Mouse (Mus musculus) adrenal gland, postnatal 25 days (tissue): ENCODE results near the gene Ptbp3. TPM values are rescaled to one million over a fixed set of nuclear protein-coding genes. Genes with fewer than 3 reads are reported as not detected.

Source experiments
- DNase-seq: peaks from one replicate; pipeline ENCODE4 v3.0.0; 2021; ENCODE audit warnings: mixed read lengths
- total RNA-seq: library from RNA; stranded (reverse); gene quantifications from 2 replicates; pipeline ENCODE4 v1.2.3, GENCODE M21; 2021

Gene Ptbp3
- total RNA-seq, 1 experiment from 2014 or later: 119 TPM

DNA sequence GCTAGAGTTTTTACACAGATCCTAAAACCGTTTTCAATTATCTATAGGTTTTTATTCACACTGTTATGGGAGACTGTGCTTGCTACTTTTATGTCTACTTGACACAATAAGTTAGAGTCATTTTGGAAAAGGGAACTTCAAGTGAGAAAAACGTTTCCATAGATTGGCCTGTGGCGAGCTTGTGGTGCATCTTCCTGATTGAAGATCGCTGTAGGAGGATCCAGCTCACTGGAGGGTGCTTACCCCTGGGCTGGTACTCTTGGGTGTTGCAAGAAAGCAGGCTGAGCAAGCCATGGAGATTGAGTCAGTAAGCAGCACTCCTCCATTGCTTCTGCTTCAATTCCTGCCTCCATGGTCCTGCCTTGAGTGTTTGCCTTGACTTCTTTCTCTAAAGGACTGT, 113.2 kb downstream of the Ptbp3 start:
- no peak for DNase-seq

GRCm38 (mm10) chr4:59434039-59434438, 115.1 kb downstream of the Ptbp3 start:
- no peak for DNase-seq

DNA sequence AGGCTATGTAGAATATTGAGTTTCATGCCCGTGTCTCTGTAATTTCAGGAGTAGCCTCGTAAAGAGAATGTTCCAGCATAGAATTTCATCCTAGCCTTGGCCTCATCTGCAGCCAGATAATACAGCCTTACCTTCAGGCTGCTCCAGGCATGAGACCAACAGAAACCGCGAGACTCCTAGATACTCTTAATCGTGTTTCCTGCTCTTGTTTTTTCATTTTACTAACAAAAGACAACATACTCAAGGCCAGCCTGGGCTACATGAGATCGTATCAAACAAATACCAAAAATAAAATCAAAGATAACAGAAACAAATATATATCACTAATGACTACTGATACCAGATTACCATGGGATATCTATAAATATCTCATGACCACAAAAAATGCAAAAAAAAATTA, 120.0 kb downstream of the Ptbp3 start:
- DNase-seq: no peak

- no peak for DNase-seq
These were observed 122.7 kb downstream of the Ptbp3 start for GRCm38 (mm10) chr4:59426429-59426828.

GRCm38 (mm10) chr4:59422808-59423207, 126.4 kb downstream of the Ptbp3 start:
- DNase-seq: no peak

DNA sequence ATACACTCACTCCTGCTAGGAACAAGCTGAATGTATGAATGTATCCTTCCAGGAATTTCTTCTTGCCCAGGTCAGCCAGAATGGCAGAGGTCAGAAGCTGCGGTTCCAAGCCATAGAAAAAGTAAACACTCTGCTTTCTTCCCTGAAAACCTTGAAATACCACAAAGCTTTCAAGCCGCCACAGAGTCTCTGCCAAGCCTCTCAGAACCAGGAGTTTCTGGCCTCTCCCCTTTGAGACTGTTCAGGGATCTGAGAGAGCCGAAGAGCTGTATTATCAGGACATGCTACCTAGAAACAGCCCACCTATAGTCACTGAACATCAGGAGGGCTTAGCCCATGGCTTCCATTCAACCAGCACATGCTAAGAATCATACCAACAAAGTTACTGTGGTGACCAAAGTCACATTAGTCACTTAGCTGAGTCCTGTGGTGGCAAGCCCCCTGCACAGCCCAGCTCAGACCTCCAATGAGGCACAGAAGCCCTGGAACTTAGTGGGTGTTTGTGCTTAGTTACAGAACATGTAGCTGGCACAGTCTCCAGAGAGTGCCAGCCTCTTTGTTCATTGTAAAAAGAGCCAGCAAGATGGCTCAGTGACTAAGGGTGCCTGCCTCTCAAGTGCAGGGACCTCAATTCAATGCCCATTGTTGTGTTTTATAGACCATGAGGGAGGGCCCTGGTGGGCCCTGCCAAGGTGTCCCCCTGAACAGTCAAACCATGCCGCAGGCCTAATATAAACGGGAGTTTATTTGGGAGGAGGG, 127.0 kb downstream of the Ptbp3 start:
- no peak for DNase-seq

Other genes with a start within 250 kb of the Ptbp3 start
- gene Susd1, start 110.7 kb downstream of the Ptbp3 start, total RNA-seq: 2.8 and 4.0 TPM in 2 replicates
- 65.0 and 77.2 TPM in 2 replicates for gene Hsdl2, start 32.2 kb upstream of the Ptbp3 start, total RNA-seq
- 19.8 and 21.0 TPM in 2 replicates for gene E130308A19Rik, start 76.8 kb upstream of the Ptbp3 start, total RNA-seq